Mouse (Mus musculus) erythroblast, embryonic 14.5 days (primary cell): ENCODE data around the gene Srebf2. TPM values are rescaled to one million over a fixed set of nuclear protein-coding genes. Genes with fewer than 3 reads are reported as not detected.
A peak's percentile ranks its signal among the peaks of the same experiment; 100 is the strongest.

Experiments used
- H3K27me3 ChIP-seq: 2 replicates; pipeline ENCODE4 v1.6.1; 2012; ENCODE audit warnings: inconsistent platforms; ENCODE audit not compliant: control insufficient read depth
- H3K36me3 ChIP-seq: 2 replicates; pipeline ENCODE4 v1.6.1; 2012; ENCODE audit warnings: mild to moderate bottlenecking, inconsistent platforms; ENCODE audit not compliant: control insufficient read depth
- H3K4me1 ChIP-seq: 2 replicates; pipeline ENCODE4 v1.6.1; 2012; ENCODE audit warnings: inconsistent platforms; ENCODE audit not compliant: control insufficient read depth
- H3K4me3 ChIP-seq: replicated peaks from 2 replicates; pipeline ENCODE3; 2012; ENCODE audit warnings: moderate library complexity, mild to moderate bottlenecking, inconsistent platforms
- H3K9me3 ChIP-seq: 2 replicates; pipeline ENCODE4 v1.6.1; 2012; ENCODE audit warnings: low read length, inconsistent platforms, mixed read lengths; ENCODE audit not compliant: control insufficient read depth
- GATA1 ChIP-seq: IDR thresholded peaks from 2 replicates; pipeline ENCODE4 v1.6.1; 2012; ENCODE audit warnings: low read length, inconsistent platforms, mixed read lengths
- TAL1 ChIP-seq: IDR thresholded peaks from 3 replicates; pipeline ENCODE4 v1.6.1; 2012; ENCODE audit warnings: low read length, inconsistent platforms, mixed read lengths
- polyA plus RNA-seq: library from polyadenylated mRNA; stranded (reverse); fragments of >175 nt; gene quantifications from 2 replicates; pipeline ENCODE4 v1.2.3, GENCODE M21; 2012

The Srebf2 gene
- polyA plus RNA-seq, 1 experiment: 17.0 TPM

DNA sequence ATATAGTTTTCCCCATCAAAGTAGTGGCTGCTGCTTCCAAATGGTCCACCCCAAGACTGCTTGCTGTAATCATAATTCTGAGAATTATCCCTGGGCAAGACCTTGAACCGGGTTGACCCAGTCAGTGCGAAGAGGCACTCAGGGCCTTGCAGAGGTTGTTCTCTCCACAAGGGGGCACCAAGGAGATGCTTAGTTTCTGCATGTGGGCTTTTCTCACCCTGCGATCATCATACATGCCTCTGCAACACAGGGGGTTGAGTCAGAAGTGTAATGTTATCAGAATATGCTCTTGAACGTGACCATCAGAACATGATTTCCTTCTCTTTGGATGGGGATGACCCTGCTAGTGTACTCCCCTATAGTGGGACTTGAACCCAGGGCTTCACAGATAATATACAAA is 8.4 kb upstream of the Srebf2 start:
- peaks cover 70% of the 10 kb centered on the region for H3K36me3 ChIP-seq
- peaks cover 5% of the 10 kb centered on the region for H3K4me1 ChIP-seq

DNA sequence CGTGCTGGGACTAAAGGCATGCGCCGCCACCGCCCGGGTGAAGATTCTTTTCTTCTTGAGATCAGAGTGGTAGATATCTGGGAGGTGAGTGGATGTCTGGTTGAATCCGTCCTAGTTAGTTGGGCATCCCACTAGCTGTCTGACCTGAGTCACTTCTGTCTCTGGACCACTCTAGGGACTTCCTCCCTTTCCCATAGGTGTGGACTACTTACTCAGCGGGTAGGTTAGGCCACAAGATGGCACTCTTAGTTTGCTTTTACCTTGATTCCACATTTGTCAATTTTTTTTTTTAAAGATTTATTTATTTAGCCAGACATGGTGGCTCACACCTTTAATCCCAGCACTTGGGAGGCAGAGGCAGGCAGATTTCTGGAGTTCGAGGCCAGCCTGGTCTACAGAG is 7.8 kb upstream of the Srebf2 start:
- TF ChIP-seq TAL1 (no peak), GATA1 (no peak)
- Histone ChIP-seq H3K4me1 (peaks cover 10% of the 10 kb centered on the region), H3K36me3 (peaks cover 68% of the 10 kb centered on the region), H3K9me3 (no peaks in the 10 kb centered on the region), H3K4me3 (no peak overlapping the region), H3K27me3 (no peaks in the 10 kb centered on the region)

More for the DNA sequence above, 8.4 kb upstream of the Srebf2 start:
- Histone ChIP-seq H3K27me3 (no peaks in the 10 kb centered on the region), H3K9me3 (no peaks in the 10 kb centered on the region), H3K4me3 (no peak overlapping the region)
- no peak for TF ChIP-seq GATA1
- TF ChIP-seq TAL1: no peak

DNA sequence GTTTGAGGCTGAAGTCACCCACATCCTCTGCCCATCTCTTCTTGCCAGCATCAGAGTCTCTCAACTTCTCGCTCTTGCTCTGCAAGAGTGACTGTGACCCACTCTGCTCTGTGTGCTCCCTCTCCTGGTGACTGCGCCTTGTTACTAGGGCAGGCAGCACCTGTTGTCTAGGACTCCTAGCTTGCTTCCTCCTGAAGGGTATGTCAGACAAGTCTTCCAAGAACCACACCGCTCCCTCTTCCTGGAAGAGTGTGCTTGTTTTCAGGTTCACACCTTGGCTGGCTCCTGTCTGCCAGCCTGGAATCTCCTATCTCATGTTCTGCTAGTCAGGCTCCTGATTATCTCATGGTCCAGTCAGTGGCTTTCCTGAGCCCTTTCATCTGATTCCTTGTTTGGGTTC is 6.6 kb upstream of the Srebf2 start:
- Histone ChIP-seq H3K9me3 (no peaks in the 10 kb centered on the region), H3K27me3 (no peaks in the 10 kb centered on the region), H3K36me3 (peaks cover 60% of the 10 kb centered on the region), H3K4me1 (peaks cover 19% of the 10 kb centered on the region), H3K4me3 (no peak overlapping the region)
- no peak for TF ChIP-seq GATA1
- TF ChIP-seq TAL1: no peak

DNA sequence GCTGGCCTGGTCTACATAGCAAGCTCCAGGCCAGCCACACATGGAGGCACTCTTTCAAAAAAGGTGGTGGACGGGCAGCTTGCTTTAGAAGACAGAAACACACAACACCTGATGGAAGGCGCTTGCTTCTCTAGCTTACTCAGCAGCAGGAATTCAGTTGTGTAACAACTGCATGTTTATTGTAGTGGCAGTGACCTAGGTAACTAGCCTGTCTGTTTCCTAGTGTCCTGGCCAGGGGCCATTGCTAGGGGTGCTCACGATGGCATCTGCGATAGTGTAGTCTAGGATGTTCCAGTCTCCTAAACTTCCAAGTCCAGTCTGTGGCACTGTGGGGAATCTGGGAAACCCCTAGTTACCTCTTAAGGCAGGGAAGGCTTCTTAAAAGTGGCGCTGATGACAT is 2.8 kb upstream of the Srebf2 start:
- H3K4me1 ChIP-seq: peaks cover 48% of the 10 kb centered on the region
- H3K36me3 ChIP-seq: peaks cover 38% of the 10 kb centered on the region
- H3K9me3 ChIP-seq: no peaks in the 10 kb centered on the region
- no peaks in the 10 kb centered on the region for H3K27me3 ChIP-seq
- no peak overlapping the region for H3K4me3 ChIP-seq
- TF ChIP-seq TAL1: no peak
- TF ChIP-seq GATA1: no peak

DNA sequence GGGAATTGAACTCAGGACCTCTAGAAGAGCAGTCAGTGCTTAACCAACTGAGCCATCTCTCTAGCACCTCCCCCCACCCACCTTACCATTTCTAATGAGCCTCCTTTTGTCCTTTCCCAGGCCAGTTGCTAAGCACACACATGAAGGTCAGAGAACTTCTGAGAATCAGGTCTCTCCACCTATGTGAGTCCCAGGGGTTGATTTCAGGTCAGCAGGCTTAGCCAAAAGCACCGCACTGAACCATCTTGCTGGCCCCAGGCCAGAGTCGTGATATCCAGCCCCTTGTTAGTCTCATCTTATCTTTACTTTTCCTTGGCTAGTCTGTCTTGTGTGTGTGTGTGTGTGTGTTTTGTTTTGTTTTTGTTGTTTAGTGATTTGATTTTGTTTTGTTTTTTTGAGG is 1.6 kb upstream of the Srebf2 start:
- peaks cover 56% of the 10 kb centered on the region for H3K4me1 ChIP-seq
- no peak for TF ChIP-seq GATA1
- TF ChIP-seq TAL1: no peak
- H3K27me3 ChIP-seq: no peaks in the 10 kb centered on the region
- H3K9me3 ChIP-seq: no peaks in the 10 kb centered on the region
- H3K36me3 ChIP-seq: peaks cover 37% of the 10 kb centered on the region
- H3K4me3 ChIP-seq: no peak overlapping the region

DNA sequence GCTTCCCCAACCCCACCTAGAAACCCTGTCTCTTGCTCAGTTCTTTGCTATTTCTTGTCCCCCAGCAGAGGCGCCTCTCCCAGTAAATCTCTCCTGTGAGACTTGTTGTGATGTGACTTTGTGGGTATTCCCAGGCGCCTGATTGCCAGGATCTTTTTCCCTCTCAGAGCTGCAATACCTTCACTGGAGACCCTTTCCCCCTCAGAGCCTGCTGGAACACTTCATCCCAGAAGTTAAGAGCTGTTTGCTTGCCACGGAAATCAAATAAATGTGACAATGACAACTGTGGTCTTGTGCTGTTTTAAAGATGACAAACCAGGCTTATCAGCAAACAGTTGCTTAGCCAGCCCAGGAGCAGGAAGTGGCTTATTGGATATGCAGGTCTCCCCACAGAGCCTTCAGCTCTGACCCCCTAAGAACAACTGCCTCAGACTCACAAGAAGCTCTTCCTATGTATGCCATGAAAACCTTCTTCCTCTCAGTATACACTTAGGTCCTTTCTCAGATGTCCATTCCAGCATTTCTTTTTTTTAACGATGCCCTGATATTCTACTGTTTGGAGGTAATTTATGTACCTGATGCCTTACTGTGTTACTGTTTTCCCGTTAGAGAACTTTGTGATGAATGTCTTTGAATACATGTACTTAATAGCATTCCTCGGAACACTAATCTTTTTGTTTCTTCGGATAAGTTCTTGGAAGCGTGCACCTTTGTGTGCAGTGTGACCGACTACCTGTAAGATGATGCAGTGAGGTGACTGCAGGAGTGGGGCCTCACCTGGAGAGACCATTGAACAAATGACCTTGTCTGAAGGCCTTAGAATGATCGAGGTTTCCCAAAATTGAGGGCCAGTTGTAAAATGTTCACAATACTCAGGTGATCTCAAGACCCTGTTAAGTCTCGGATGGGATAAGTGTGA is 871 bp upstream of the Srebf2 start:
- Histone ChIP-seq H3K27me3 (no peaks in the 10 kb centered on the region), H3K4me1 (peaks cover 59% of the 10 kb centered on the region), H3K4me3 (peak overlapping the region; percentile 97), H3K36me3 (peaks cover 35% of the 10 kb centered on the region), H3K9me3 (no peaks in the 10 kb centered on the region)
- TF ChIP-seq TAL1: no peak
- TF ChIP-seq GATA1: no peak

DNA sequence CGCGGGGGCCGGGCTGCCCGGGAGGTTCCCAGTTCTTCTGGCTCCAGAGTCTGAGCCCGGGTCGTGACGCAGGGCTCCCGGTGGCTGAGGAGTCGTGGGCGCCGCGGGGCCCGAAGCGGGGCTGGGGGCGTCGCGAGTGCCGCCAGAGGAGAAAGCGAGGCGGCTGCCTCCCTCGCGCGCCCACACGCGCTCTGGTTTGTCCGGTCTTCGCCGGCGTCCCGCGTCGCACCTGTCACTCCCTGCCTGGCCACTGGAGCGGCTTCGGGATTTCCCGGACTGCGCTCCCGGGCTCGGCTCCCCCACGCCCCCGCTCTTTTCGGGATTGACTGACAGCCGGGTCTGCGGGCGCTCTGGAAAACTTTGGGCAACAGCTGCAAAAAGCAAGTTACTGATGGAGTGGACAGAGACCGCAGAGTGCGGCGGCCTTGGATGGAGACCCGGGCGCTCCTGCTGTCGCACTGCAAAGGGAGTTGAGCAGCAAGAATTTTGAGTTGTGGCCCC is 680 bp downstream of the Srebf2 start:
- H3K4me3 ChIP-seq: peak overlapping the region; percentile 97
- no peaks in the 10 kb centered on the region for H3K27me3 ChIP-seq
- peaks cover 68% of the 10 kb centered on the region for H3K4me1 ChIP-seq
- H3K9me3 ChIP-seq: no peaks in the 10 kb centered on the region
- peaks cover 32% of the 10 kb centered on the region for H3K36me3 ChIP-seq
- TF ChIP-seq GATA1: no peak
- no peak for TF ChIP-seq TAL1

DNA sequence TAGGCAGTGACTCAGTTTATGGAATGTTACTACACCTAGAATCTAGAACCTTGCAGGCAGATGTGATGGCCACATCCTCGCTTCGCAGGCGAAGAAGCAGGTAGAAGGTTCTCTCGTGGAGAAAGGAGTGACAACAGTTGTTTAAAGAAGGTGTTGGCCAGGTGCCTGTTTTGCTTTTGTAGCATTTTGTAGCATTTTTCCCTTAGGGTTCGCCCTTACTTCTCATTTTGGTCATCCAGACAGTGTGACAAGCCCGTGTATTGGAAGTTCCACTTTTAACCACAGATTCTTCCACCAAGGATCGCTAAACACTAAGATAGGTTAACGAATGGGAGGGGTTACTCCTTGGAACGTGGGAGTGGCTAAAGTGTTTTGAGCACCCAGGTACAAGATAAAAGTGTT is 1.5 kb downstream of the Srebf2 start:
- Histone ChIP-seq H3K27me3 (no peaks in the 10 kb centered on the region), H3K4me3 (peak overlapping the region; percentile 97), H3K4me1 (peaks cover 72% of the 10 kb centered on the region), H3K36me3 (peaks cover 38% of the 10 kb centered on the region), H3K9me3 (no peaks in the 10 kb centered on the region)
- TF ChIP-seq TAL1: no peak
- TF ChIP-seq GATA1: no peak

DNA sequence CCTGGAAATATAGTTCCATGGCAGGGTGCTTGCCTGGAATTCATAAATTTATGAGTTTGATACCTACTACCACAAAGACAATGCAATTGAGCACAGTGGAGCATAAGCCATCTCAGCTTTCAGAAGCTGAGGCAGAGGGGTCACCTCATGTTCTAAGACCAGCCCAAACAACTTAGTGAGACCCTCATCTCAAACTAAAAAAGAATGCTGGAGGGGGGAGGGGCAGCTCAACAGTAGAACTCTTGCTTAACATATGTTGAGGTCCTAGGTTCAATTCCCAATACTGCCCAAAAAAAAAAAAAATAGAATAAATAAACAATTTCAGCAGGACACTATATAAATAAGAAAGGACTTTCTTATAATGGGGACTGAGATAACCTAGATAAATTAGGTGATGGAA is 3.1 kb downstream of the Srebf2 start:
- H3K4me1 ChIP-seq: peaks cover 66% of the 10 kb centered on the region
- no peak overlapping the region for H3K4me3 ChIP-seq
- no peaks in the 10 kb centered on the region for H3K27me3 ChIP-seq
- TF ChIP-seq TAL1: no peak
- no peak for TF ChIP-seq GATA1
- peaks cover 40% of the 10 kb centered on the region for H3K36me3 ChIP-seq
- no peaks in the 10 kb centered on the region for H3K9me3 ChIP-seq
